Mouse (Mus musculus) gastrocnemius, postnatal 14 days (tissue): Measurements from ENCODE around the gene Lmf1. TPM values are rescaled to one million over a fixed set of nuclear protein-coding genes. Genes with fewer than 3 reads are reported as not detected.

Source experiments
- DNase-seq: peaks from one replicate; pipeline ENCODE4 v3.0.0; 2021; ENCODE audit warnings: mixed read lengths
- intact Hi-C: fragments of 180-260 bp; cut with DNase I; formaldehyde crosslinking; loops from one replicate; pipeline ENCODE4 v1.15.1; 2025; ENCODE audit warnings: low total_unique reads
- total RNA-seq, 2 experiments: library from RNA; stranded (reverse); gene quantifications; 2 replicates each; pipeline ENCODE4 v1.2.3; 2021

The Lmf1 gene
- total RNA-seq, 2 experiments from 2014 or later: 13.1 to 13.8 TPM

GRCm38 (mm10) chr17:25565860-25566600, 12.9 kb upstream of the Lmf1 start:
- no peak for DNase-seq
- intact Hi-C loops: loop anchor here (5.0 kb wide), 1 partner anchor 131 kb away; no protein-coding TSS in a partner anchor

GRCm38 (mm10) chr17:25567261-25567660, 11.6 kb upstream of the Lmf1 start:
- no peak for DNase-seq
- intact Hi-C loops: loop anchor here (5.0 kb wide), 1 partner anchor 130 kb away; no protein-coding TSS in a partner anchor

- intact Hi-C loops: loop anchor here (5.0 kb wide), 1 partner anchor 130 kb away; no protein-coding TSS in a partner anchor
These were observed 11.1 kb upstream of the Lmf1 start for GRCm38 (mm10) chr17:25567745-25568144.

GRCm38 (mm10) chr17:25568206-25568605, 10.7 kb upstream of the Lmf1 start:
- intact Hi-C loops: loop anchor here (5.0 kb wide), 1 partner anchor 129 kb away; no protein-coding TSS in a partner anchor
- DNase-seq: no peak

More at GRCm38 (mm10) chr17:25567745-25568144, 11.1 kb upstream of the Lmf1 start:
- DNase-seq: peak; percentile 70

- DNase-seq: no peak
- intact Hi-C loops: loop anchor here (5.0 kb wide), 1 partner anchor 128 kb away; no protein-coding TSS in a partner anchor
These were observed 10.0 kb upstream of the Lmf1 start for GRCm38 (mm10) chr17:25568880-25569279.

- intact Hi-C loops: loop anchor here (5.0 kb wide), 1 partner anchor 127 kb away; no protein-coding TSS in a partner anchor
These were observed 8.8 kb upstream of the Lmf1 start for GRCm38 (mm10) chr17:25569833-25570647.

GRCm38 (mm10) chr17:25570648-25571452, 8.0 kb upstream of the Lmf1 start, which contains the start of gene Sox8:
Gene Sox8 (minus strand): TSS chr17:25570686.
- DNase-seq: peak; percentile 91
- intact Hi-C loops: no loop called here

More at GRCm38 (mm10) chr17:25569833-25570647, 8.8 kb upstream of the Lmf1 start:
- DNase-seq: no peak

GRCm38 (mm10) chr17:25571453-25571820, 7.4 kb upstream of the Lmf1 start:
- intact Hi-C loops: no loop called here
- DNase-seq: no peak

- intact Hi-C loops: no loop called here
- DNase-seq: peak; percentile 69
These were observed 3.5 kb upstream of the Lmf1 start for GRCm38 (mm10) chr17:25575208-25575971.

- no peak for DNase-seq
- intact Hi-C loops: no loop called here
These were observed 2.9 kb upstream of the Lmf1 start for GRCm38 (mm10) chr17:25576034-25576433.

GRCm38 (mm10) chr17:25577263-25577662, 1.6 kb upstream of the Lmf1 start:
- intact Hi-C loops: no loop called here
- no peak for DNase-seq

- no peak for DNase-seq
- intact Hi-C loops: no loop called here
These were observed 1.2 kb upstream of the Lmf1 start for GRCm38 (mm10) chr17:25577702-25578101.

- DNase-seq: no peak
- intact Hi-C loops: no loop called here
These were observed 605 bp downstream of the Lmf1 start for GRCm38 (mm10) chr17:25579332-25580047.

- intact Hi-C loops: no loop called here
- DNase-seq: no peak
These were observed 3.2 kb downstream of the Lmf1 start for GRCm38 (mm10) chr17:25582076-25582475.

GRCm38 (mm10) chr17:25583099-25583498, 4.2 kb downstream of the Lmf1 start:
- DNase-seq: no peak
- intact Hi-C loops: no loop called here

GRCm38 (mm10) chr17:25583858-25584257, 5.0 kb downstream of the Lmf1 start:
- DNase-seq: no peak
- intact Hi-C loops: no loop called here

- no peak for DNase-seq
These were observed 5.8 kb downstream of the Lmf1 start for GRCm38 (mm10) chr17:25584646-25585045.

GRCm38 (mm10) chr17:25590068-25590467, 11.2 kb downstream of the Lmf1 start:
- no peak for DNase-seq
- intact Hi-C loops: no loop called here

More at GRCm38 (mm10) chr17:25584646-25585045, 5.8 kb downstream of the Lmf1 start:
- intact Hi-C loops: no loop called here
